Comparison of ENCODE assay signal across 8 mouse cellular contexts in genomic region chr9:59959276-59959675, GRCm38 (mm10). TPM values are rescaled to one million over a fixed set of nuclear protein-coding genes. Genes with fewer than 3 reads are reported as not detected.
DNase-seq lines count a peak whose midpoint lies in the region; ATAC-seq and TF ChIP-seq lines count a peak whose summit lies in the region.

No protein-coding gene starts in this region.

- no peaks in the 10 kb centered on the region for H3K4me1 ChIP-seq in embryonic facial prominence, embryonic 11.5 days (ENCODE audit: control insufficient read depth, insufficient read depth, low read length)
- peaks cover 8% of the 10 kb centered on the region for H3K4me1 ChIP-seq in kidney, embryonic 15.5 days
- peaks cover 22% of the 10 kb centered on the region for H3K4me1 ChIP-seq in limb, embryonic 15.5 days
- no peaks in the 10 kb centered on the region for H3K4me1 ChIP-seq in neural tube, embryonic 14.5 days (ENCODE audit: control insufficient read depth, insufficient read depth, low read length)
- H3K4me1 ChIP-seq in testis, adult 2 months (ENCODE audit: control insufficient read depth, insufficient read depth, low read length), result peaks cover 17% of the 10 kb centered on the region

- no peak overlapping the region for H3K27ac ChIP-seq in embryonic facial prominence, embryonic 11.5 days (replicated peaks; ENCODE audit: low read depth, low read length)
- H3K27ac ChIP-seq in kidney, embryonic 15.5 days, result no peak overlapping the region
- H3K27ac ChIP-seq in limb, embryonic 15.5 days, result no peak overlapping the region
- no peak overlapping the region for H3K27ac ChIP-seq in neural tube, embryonic 14.5 days (ENCODE audit: low read depth, low read length)
- H3K27ac ChIP-seq in testis, adult 2 months (ENCODE audit: control insufficient read depth, insufficient read depth, low read depth, low read length), result no peak overlapping the region

- no peak for TF ChIP-seq POLR2A in testis, adult 2 months (IDR thresholded peaks at IDR 0.05; ENCODE audit: control insufficient read depth, low read depth, low read length)

- 4% methylated on average over 8 of the region's 8 CpGs for WGBS in embryonic facial prominence, embryonic 11.5 days
- 3% methylated on average over 8 of the region's 8 CpGs for WGBS in kidney, embryonic 15.5 days
- WGBS in limb, embryonic 15.5 days, result 1% methylated on average over 8 of the region's 8 CpGs
- 4% methylated on average over 8 of the region's 8 CpGs for WGBS in neural tube, embryonic 14.5 days

- peak; percentile 84; the same call in 1 of the 2 replicates for TF ChIP-seq CTCF in testis, adult 2 months (IDR thresholded peaks at IDR 0.05; ENCODE audit: control insufficient read depth, insufficient read depth, insufficient replicate concordance, low read depth, low read length)

- no peak overlapping the region for H3K4me2 ChIP-seq in embryonic facial prominence, embryonic 11.5 days (ENCODE audit: low read depth, low read length)
- H3K4me2 ChIP-seq in kidney, embryonic 15.5 days, result no peak overlapping the region
- H3K4me2 ChIP-seq in limb, embryonic 15.5 days, result no peak overlapping the region
- no peak overlapping the region for H3K4me2 ChIP-seq in neural tube, embryonic 14.5 days (ENCODE audit: low read depth, low read length)

- ATAC-seq in embryonic facial prominence, embryonic 11.5 days (replicated peaks; ENCODE audit: insufficient number of reproducible peaks, low FRiP score, low TSS enrichment, low read depth), result peak; percentile 63; the same call in 1 of the 2 replicates
- ATAC-seq in kidney, embryonic 15.5 days (replicated peaks; ENCODE audit: low FRiP score), result peak; percentile 59; the same call in 1 of the 2 replicates
- ATAC-seq in limb, embryonic 15.5 days (ENCODE audit: insufficient number of reproducible peaks, low FRiP score, low TSS enrichment, low read depth), result peak; percentile 50
- ATAC-seq in neural tube, embryonic 14.5 days (ENCODE audit: low read depth), result peak; percentile 44; the same call in 1 of the 2 replicates

- H3K4me3 ChIP-seq in embryonic facial prominence, embryonic 11.5 days (ENCODE audit: low read depth, low read length), result no peak overlapping the region
- no peak overlapping the region for H3K4me3 ChIP-seq in kidney, embryonic 15.5 days (replicated peaks)
- H3K4me3 ChIP-seq in limb, embryonic 15.5 days, result no peak overlapping the region
- no peak overlapping the region for H3K4me3 ChIP-seq in neural tube, embryonic 14.5 days (ENCODE audit: low read depth, low read length)
- no peak overlapping the region for H3K4me3 ChIP-seq in testis, adult 2 months (ENCODE audit: control insufficient read depth, low read depth, low read length)

- H3K9ac ChIP-seq in embryonic facial prominence, embryonic 11.5 days (replicated peaks; ENCODE audit: low read length), result no peak overlapping the region
- no peak overlapping the region for H3K9ac ChIP-seq in kidney, embryonic 15.5 days
- H3K9ac ChIP-seq in limb, embryonic 15.5 days, result no peak overlapping the region
- H3K9ac ChIP-seq in neural tube, embryonic 14.5 days (replicated peaks; ENCODE audit: low read depth, low read length), result no peak overlapping the region

- no peaks in the 10 kb centered on the region for H3K9me3 ChIP-seq in embryonic facial prominence, embryonic 11.5 days (replicated peaks; ENCODE audit: control insufficient read depth, low read length)
- H3K9me3 ChIP-seq in kidney, embryonic 15.5 days (replicated peaks), result no peaks in the 10 kb centered on the region
- no peaks in the 10 kb centered on the region for H3K9me3 ChIP-seq in limb, embryonic 15.5 days
- no peaks in the 10 kb centered on the region for H3K9me3 ChIP-seq in neural tube, embryonic 14.5 days (ENCODE audit: control insufficient read depth, low read length)

- DNase-seq in B cell, adult 2 months, result peak; percentile 62 to 66
- peak; percentile 92 for DNase-seq in adrenal gland, postnatal 14 days
- DNase-seq in embryonic facial prominence, embryonic 11.5 days (ENCODE audit: low spot score), result peak; percentile 96
- peak; percentile 63 to 77 for DNase-seq in heart, adult 9 months (ENCODE audit: low spot score in 2 of 2)

- no peaks in the 10 kb centered on the region for H3K36me3 ChIP-seq in embryonic facial prominence, embryonic 11.5 days (replicated peaks; ENCODE audit: control insufficient read depth, insufficient read depth, low read depth, low read length)
- no peaks in the 10 kb centered on the region for H3K36me3 ChIP-seq in kidney, embryonic 15.5 days
- H3K36me3 ChIP-seq in limb, embryonic 15.5 days, result no peaks in the 10 kb centered on the region
- H3K36me3 ChIP-seq in neural tube, embryonic 14.5 days (ENCODE audit: control insufficient read depth, insufficient read depth, low read length), result no peaks in the 10 kb centered on the region
- no peaks in the 10 kb centered on the region for H3K36me3 ChIP-seq in testis, adult 2 months (ENCODE audit: control insufficient read depth, insufficient read depth, low read length)

- no peaks in the 10 kb centered on the region for H3K27me3 ChIP-seq in embryonic facial prominence, embryonic 11.5 days (ENCODE audit: control insufficient read depth, insufficient read depth, low read length)
- H3K27me3 ChIP-seq in kidney, embryonic 15.5 days, result no peaks in the 10 kb centered on the region
- H3K27me3 ChIP-seq in limb, embryonic 15.5 days, result no peaks in the 10 kb centered on the region
- H3K27me3 ChIP-seq in neural tube, embryonic 14.5 days (ENCODE audit: control insufficient read depth, insufficient read depth, low read length), result no peaks in the 10 kb centered on the region
- no peaks in the 10 kb centered on the region for H3K27me3 ChIP-seq in testis, adult 2 months (ENCODE audit: control insufficient read depth, insufficient read depth, low read length)

RNA-seq across cellular contexts. Expression of gene Nr2e3, which starts 1.2 kb away (rescaled TPM):
- total RNA-seq in adrenal gland, postnatal 14 days (2021), result 0.53 TPM in 1 of 2 replicates, not detected in the other
- 0.42 and 1.2 TPM in 2 replicates for polyA plus RNA-seq in embryonic facial prominence, embryonic 11.5 days (2014; fragmentation: Nextera tagmentation; extraction: Ambion mirVana)
- not detected in 2 replicates for polyA plus RNA-seq in kidney, embryonic 15.5 days (2015; fragmentation: Nextera tagmentation; extraction: Ambion mirVana)
- polyA plus RNA-seq in limb, embryonic 15.5 days (2015; fragmentation: Nextera tagmentation; extraction: Ambion mirVana), result 2.6 and 3.0 TPM in 2 replicates
- polyA plus RNA-seq in neural tube, embryonic 14.5 days (2014; fragmentation: Nextera tagmentation; extraction: Ambion mirVana), result not detected in 2 replicates
- not detected in 2 replicates for polyA plus RNA-seq in testis, adult 2 months (2012; rRNA removed)
